Mouse (Mus musculus) heart, embryonic 14.5 days (tissue): ENCODE data around the gene Cc2d2b. TPM values are rescaled to one million over a fixed set of nuclear protein-coding genes. Genes with fewer than 3 reads are reported as not detected.

Source experiments
- ATAC-seq: fragments of 200-750 bp; cut with Nextera tagmentation; 2 replicates; pipeline ENCODE4 v1.8.0; 2017; ENCODE audit warnings: low read depth, moderate TSS enrichment; ENCODE audit not compliant: insufficient number of reproducible peaks, insufficient read depth, low FRiP score
- H3K27ac ChIP-seq, 2 experiments: fragments of 200-500 bp in 1 of 2; fragments of 300-500 bp in 1 of 2; sonication (generic) in 1 of 2; replicated peaks in 1 of 2; 2 replicates each; pipeline ENCODE4 v1.5.1; 2012 to 2014; ENCODE audit warnings: low read depth in 2 of 2, low read length in 2 of 2, control low read depth in 1 of 2, mild to moderate bottlenecking in 1 of 2, mixed read lengths in 1 of 2; ENCODE audit not compliant: control insufficient read depth in 1 of 2, insufficient read depth in 1 of 2
- H3K27me3 ChIP-seq: fragments of 300-500 bp; sonication (generic); 2 replicates; pipeline ENCODE4 v1.6.1; 2014; ENCODE audit warnings: mild to moderate bottlenecking, low read length, control low read depth; ENCODE audit not compliant: control insufficient read depth, insufficient read depth
- H3K36me3 ChIP-seq: fragments of 300-500 bp; sonication (generic); 2 replicates; pipeline ENCODE4 v1.6.1; 2014; ENCODE audit warnings: mild to moderate bottlenecking, control low read depth, low read length, mixed read lengths; ENCODE audit not compliant: control insufficient read depth, insufficient read depth
- H3K4me1 ChIP-seq, 2 experiments: fragments of 200-500 bp in 1 of 2; fragments of 300-500 bp in 1 of 2; sonication (generic) in 1 of 2; 2 replicates each; pipeline ENCODE4 v1.6.1; 2012 to 2014; ENCODE audit warnings: low read length in 2 of 2, control low read depth in 1 of 2, mixed read lengths in 1 of 2; ENCODE audit not compliant: control insufficient read depth in 2 of 2, insufficient read depth in 2 of 2
- H3K4me2 ChIP-seq: fragments of 300-500 bp; sonication (generic); 2 replicates; pipeline ENCODE4 v1.6.1; 2014; ENCODE audit warnings: mild to moderate bottlenecking, low read length
- H3K4me3 ChIP-seq, 2 experiments: fragments of 200-500 bp in 1 of 2; fragments of 300-500 bp in 1 of 2; sonication (generic) in 1 of 2; 2 replicates each; pipeline ENCODE4 v1.5.1; 2012 to 2014; ENCODE audit warnings: low read length in 2 of 2, mild to moderate bottlenecking in 2 of 2, control low read depth in 1 of 2, low read depth in 1 of 2, moderate library complexity in 1 of 2; ENCODE audit not compliant: control insufficient read depth in 1 of 2, insufficient read depth in 1 of 2
- H3K9ac ChIP-seq: fragments of 300-500 bp; sonication (generic); 2 replicates; pipeline ENCODE4 v1.6.1; 2014; ENCODE audit warnings: mild to moderate bottlenecking, low read length
- H3K9me3 ChIP-seq: fragments of 300-500 bp; sonication (generic); 2 replicates; pipeline ENCODE4 v1.6.1; 2016; ENCODE audit warnings: low read length, control low read depth; ENCODE audit not compliant: control insufficient read depth
- WGBS: fragments of 180-500 bp; shearing (Covaris S2); extraction: QIAGEN DNeasy Blood & Tissue Kit; methylation state at CpG from one replicate; pipeline ENCODE4 v1.1.7; 2014; 5-methylcytosine and 5-hydroxymethylcytosine counted together
- polyA plus RNA-seq: library from polyadenylated mRNA; unstranded; fragments of >200 nt; fragmentation: Nextera tagmentation; extraction: Ambion mirVana; gene quantifications from 2 replicates; pipeline ENCODE4 v1.2.1, GENCODE M21; 2014

The Cc2d2b gene
- polyA plus RNA-seq, 1 experiment from 2014 or later, result 0.30 TPM

DNA sequence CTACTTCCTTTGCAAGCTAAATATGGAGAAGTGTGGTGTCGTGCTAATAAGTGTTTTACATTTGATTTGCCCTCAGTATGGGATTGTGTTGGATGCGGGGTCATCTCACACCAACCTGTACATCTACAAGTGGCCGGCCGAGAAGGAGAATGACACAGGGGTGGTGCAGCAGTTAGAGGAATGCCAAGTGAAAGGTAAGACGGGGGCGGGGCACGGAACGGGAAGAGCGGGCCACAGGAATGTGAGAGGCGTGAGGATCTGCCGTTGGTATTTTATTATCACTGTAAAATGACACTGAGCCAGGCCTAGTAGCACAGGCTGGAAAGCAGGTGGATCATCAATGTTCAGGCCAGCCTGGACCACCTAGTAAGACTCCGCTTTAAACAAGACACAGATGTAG is 28.2 kb upstream of the Cc2d2b start:
- Histone ChIP-seq H3K36me3 (no peaks in the 10 kb centered on the region), H3K27ac (no peak overlapping the region), H3K9ac (no peak overlapping the region), H3K4me1 (peaks cover 7 to 9% of the 10 kb centered on the region in 2 experiments; a peak in 3 of 4 replicates), H3K9me3 (no peaks in the 10 kb centered on the region), H3K27me3 (no peaks in the 10 kb centered on the region), H3K4me2 (no peak overlapping the region), H3K4me3 (no peak overlapping the region)
- 50% methylated on average over 12 of the region's 12 CpGs for WGBS
- ATAC-seq, result no peak

DNA sequence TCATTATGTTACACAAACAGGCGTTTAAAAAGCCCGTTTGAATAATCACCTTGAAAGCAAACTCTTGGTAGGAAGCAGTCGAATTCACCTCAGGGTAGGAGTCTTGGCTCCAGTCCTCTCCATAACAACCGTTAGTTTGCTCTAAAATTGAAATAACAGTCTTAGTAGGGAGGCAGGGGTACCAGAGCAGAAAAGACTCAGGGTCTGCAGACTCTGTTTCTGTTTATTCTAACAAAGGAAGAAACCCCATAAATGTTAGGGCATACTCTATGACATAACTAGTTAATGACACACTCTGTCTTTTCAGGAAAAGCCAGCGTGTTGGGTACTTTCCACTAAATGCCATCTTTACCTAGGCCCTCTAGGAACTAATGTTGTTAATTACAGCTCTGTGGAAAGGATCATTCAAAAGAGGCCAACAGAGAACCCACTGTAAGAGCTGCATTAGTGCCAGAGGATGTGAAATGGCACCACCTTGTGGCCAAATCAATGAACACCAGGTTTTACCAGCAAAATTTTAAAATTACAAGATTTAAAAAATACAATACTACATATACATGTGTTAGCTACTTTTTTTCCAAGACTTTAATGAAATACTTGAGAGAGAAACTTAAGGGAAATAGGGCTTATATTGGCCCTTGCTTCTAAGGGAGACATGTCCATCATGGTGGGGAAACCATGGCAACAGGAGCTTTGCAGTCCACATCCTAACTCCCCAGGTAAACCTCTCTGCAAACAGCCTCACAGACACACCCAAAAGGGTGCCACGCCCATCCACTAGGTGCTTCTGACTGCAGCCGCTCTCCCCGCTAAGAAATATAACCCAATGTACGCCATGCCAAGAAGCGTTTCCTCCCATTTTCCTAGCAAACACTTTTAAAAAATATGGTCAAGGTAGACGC is 26.2 kb upstream of the Cc2d2b start:
- WGBS, result 56% methylated on average over 11 of the region's 11 CpGs
- Histone ChIP-seq H3K9me3 (no peaks in the 10 kb centered on the region), H3K4me2 (no peak overlapping the region), H3K27me3 (no peaks in the 10 kb centered on the region), H3K27ac (no peak overlapping the region), H3K4me1 (peaks cover 2 to 3% of the 10 kb centered on the region in 2 experiments; a peak in 2 of 4 replicates), H3K4me3 (no peak overlapping the region), H3K36me3 (no peaks in the 10 kb centered on the region), H3K9ac (no peak overlapping the region)
- ATAC-seq, result 0 out of 2 replicates have a peak, but pooled peaks have one; percentile 47

DNA sequence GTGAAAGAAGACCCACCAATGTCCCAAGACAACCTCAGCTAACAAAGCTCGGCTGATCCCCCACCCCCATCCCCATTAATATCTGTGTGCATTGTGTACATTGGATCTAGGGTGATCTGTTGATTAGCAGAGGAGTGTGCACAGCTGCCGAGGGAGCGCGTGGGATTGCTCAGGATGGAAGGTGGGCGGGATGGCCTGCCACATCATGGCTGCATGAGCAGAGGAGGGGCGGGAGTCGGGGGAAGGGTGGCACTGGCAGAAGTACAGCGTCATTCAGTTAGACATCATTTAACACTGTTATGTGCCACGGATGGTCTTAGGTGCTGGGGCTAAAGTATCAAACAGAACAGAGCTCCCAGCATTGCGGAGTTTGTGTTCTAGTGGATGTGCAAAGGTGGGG is 25.0 kb upstream of the Cc2d2b start:
- no peak overlapping the region for H3K4me3 ChIP-seq
- no peak overlapping the region for H3K27ac ChIP-seq
- WGBS, result 58% methylated on average over 10 of the region's 10 CpGs
- no peaks in the 10 kb centered on the region for H3K36me3 ChIP-seq
- no peaks in the 10 kb centered on the region for H3K9me3 ChIP-seq
- H3K9ac ChIP-seq, result no peak overlapping the region
- H3K27me3 ChIP-seq, result no peaks in the 10 kb centered on the region
- ATAC-seq, result no peak
- H3K4me1 ChIP-seq, result peaks cover 2 to 3% of the 10 kb centered on the region in 2 experiments; a peak in 2 of 4 replicates
- H3K4me2 ChIP-seq, result no peak overlapping the region

DNA sequence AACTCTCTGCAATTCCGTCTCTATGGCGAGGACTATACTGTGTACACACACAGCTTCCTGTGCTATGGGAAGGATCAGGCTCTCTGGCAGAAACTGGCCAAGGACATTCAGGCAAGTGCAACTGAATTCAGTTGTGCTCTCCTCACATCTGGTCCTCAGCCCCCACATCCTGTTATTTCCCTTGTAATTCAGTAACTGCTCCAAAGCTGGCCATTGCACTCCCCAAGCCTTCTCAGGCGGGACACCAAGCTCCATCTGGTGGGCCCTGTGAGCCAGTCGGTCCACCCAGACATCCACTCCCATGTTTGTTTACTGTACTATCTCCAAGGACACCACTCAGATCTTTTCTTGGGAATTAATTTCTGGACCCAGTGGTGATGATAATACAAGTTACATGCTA is 22.4 kb upstream of the Cc2d2b start:
- no peaks in the 10 kb centered on the region for H3K27me3 ChIP-seq
- H3K9ac ChIP-seq, result no peak overlapping the region
- no peaks in the 10 kb centered on the region for H3K9me3 ChIP-seq
- no peak overlapping the region for H3K4me3 ChIP-seq
- WGBS, result 61% methylated on average over 4 of the region's 4 CpGs
- no peak overlapping the region for H3K27ac ChIP-seq
- H3K36me3 ChIP-seq, result no peaks in the 10 kb centered on the region
- ATAC-seq, result no peak
- no peak overlapping the region for H3K4me2 ChIP-seq
- no peaks in the 10 kb centered on the region for H3K4me1 ChIP-seq

DNA sequence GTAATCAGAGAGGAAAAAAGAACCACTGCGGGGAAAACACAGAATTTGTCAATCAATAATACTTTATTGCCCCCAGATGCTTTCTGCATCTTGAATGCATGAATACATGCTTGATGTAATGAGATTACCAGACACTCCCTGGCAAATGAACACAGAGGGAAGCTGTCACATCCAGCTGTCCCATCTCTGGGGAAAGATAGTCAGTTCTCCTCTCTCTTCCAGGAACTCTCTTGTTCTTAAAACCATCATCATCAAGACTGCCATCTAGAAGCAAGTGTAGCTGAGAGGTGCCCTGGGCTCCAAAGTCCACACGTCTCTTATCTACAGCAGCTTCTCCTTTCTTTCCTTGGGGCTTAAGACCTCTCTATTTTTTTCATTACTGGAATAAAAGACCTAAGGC is 21.9 kb upstream of the Cc2d2b start:
- no peak for ATAC-seq
- no peak overlapping the region for H3K4me2 ChIP-seq
- no peaks in the 10 kb centered on the region for H3K4me1 ChIP-seq
- H3K9me3 ChIP-seq, result no peaks in the 10 kb centered on the region
- WGBS, result 60% methylated on average over 2 of the region's 2 CpGs
- no peak overlapping the region for H3K27ac ChIP-seq
- no peaks in the 10 kb centered on the region for H3K27me3 ChIP-seq
- no peak overlapping the region for H3K9ac ChIP-seq
- H3K36me3 ChIP-seq, result no peaks in the 10 kb centered on the region
- no peak overlapping the region for H3K4me3 ChIP-seq

DNA sequence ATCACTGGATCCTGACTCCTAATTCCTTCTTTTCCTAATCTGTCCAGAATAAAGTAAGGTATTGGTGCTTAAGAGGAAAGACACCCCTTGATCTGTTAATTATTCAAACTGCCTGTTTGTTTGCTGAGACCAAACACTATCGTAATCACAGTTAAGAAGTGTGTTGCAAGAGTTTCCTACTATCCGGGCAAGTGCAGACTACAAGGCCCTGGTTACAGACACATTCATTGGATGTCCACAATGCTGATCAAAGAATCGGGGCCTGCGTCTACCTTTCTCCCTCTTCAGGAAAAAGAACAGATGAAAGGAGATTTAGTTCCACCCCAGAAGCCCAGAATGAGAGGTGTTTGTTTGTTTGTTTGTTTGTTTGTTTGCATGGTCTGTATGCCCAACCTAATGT is 20.3 kb upstream of the Cc2d2b start:
- Histone ChIP-seq H3K27ac (no peak overlapping the region), H3K9ac (no peak overlapping the region), H3K4me1 (no peaks in the 10 kb centered on the region), H3K4me3 (no peak overlapping the region), H3K9me3 (no peaks in the 10 kb centered on the region), H3K4me2 (no peak overlapping the region), H3K36me3 (no peaks in the 10 kb centered on the region), H3K27me3 (no peaks in the 10 kb centered on the region)
- 80% methylated on average over 4 of the region's 4 CpGs for WGBS
- no peak for ATAC-seq

DNA sequence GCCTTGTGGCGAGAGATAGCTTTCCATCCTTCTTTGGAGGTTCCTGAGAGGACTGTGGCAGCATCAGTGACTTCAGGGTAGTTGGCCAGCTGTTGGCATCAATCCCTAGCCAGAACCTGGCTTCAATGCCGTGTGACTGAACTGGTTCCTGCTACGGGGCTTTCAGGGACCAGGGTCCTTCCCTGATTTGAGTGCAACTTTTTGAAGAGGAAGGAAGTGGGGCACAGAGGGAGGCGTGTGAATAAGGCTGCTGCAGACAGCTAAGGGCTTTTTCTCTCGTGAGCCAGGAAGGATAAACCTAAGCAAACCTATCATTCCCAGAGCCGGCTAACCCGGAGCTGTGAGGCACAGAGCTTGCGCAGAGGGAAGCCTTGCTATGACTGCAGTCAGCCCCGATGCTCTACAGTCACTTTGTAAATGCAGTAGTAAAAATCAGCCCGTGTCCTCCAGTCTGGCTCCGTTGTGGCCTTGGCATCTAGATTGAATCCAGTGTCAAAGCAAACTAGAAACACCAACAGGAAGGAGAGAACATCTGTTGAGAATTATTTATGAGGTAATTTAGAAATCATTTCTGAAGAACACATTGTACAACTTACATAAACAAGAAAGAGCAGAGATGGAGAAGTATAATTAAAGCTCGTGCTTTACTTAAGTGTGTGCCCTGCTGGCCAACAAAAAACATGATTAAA is 19.7 kb upstream of the Cc2d2b start:
- no peaks in the 10 kb centered on the region for H3K4me1 ChIP-seq
- no peak for ATAC-seq
- no peaks in the 10 kb centered on the region for H3K9me3 ChIP-seq
- H3K9ac ChIP-seq, result no peak overlapping the region
- no peaks in the 10 kb centered on the region for H3K27me3 ChIP-seq
- no peak overlapping the region for H3K4me3 ChIP-seq
- no peak overlapping the region for H3K4me2 ChIP-seq
- H3K36me3 ChIP-seq, result no peaks in the 10 kb centered on the region
- H3K27ac ChIP-seq, result no peak overlapping the region
- WGBS, result 61% methylated on average over 12 of the region's 12 CpGs
